Mouse (Mus musculus) 3T3-L1 (cell line): ENCODE results near the gene Ormdl2.
"Not testable (repeated sequence)": the region's sequence is repeated elsewhere in the genome, so short reads cannot be mapped to it uniquely, and the experiment has no call there.

Experiments
- DNase-seq: peaks from one replicate; pipeline ENCODE4 v3.0.0-alpha.2; 2015; ENCODE audit warnings: low read depth, low spot score

Gene Ormdl2

DNA sequence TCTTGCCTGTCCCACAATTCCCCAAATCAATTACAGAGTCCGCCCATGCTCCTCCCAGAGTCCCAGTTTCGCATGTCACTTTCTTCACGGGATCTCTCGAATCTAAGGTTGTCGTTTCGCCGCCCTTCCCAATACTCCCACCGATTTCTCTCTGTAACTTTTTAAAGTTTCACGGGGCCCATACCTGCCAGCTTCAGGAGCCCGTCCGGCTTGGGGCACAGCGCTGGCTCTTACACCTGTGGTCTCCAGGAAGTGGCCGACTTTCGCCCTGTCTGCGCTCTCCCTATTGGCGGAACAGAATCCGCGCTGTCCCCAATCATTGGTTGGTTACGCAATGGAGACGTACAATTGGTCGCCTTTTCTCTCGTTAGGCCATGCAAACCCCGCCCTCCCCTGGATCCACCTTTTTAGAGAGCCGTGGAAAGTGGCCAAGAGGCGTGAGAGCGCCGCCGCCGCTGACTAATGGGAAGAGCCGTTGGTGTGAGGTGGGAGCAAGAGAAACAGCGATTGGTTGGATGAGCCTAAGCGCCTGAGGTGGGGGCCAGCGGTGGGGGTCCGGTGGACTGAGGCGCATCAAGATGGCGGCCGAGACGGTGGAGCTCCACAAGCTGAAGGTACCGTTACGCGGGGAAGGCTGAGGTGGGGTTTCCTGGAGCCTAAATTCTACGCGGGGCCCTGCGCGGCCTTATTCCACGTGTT, at the start of gene Ormdl2:
Gene Ormdl2 (minus strand): TSS at position 288 of the 699 bp plus-strand sequence.
- DNase-seq: peak; percentile 100

DNA sequence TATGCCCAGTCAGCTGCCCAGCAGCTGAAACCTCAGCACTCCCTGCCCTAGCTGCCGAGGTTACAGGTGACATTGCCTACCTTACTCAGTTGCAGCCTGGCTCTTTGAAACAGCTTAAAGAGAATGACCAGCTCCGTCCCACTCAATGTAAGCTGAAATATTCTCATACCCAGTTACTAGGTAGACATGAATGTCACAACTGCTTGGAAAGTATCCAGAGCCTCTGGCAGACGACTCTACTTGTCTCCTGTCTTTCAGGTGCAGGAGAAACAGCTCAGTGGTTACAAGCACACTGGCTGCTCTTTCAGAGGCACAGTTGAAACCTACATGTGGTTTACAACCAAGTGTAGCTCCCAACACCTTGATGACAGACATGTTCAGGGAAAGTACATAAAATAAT, 48.9 kb upstream of the Ormdl2 start:
- no peak for DNase-seq

DNA sequence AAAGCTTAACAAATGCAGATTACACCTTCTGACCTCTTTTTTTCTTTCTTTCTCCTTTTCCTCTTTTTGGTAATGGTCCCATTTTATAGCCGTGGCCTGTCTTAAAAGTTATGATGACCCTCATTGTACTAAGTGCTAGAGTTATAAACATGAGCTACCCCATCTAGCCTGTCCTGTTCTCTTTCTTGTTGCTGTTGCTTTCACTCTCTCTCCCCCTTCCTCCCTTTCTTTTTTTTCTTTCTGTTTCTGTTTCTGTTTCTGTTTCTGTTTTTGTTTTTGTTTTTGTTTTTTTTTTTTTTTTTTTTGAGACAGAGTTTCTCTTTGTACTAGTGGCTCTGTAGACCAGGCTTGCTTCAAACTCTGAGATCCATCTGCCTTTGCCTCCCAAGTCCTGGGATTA, 45.1 kb upstream of the Ormdl2 start:
- DNase-seq: no peak

- DNase-seq: peak; percentile 45
Measured at GRCm38 (mm10) chr10:128866042-128866441, 44.6 kb upstream of the Ormdl2 start.

- no peak for DNase-seq
Measured at GRCm38 (mm10) chr10:128861176-128861575, 39.7 kb upstream of the Ormdl2 start.

- DNase-seq: no peak
Measured at GRCm38 (mm10) chr10:128850339-128850738, 28.9 kb upstream of the Ormdl2 start.

DNA sequence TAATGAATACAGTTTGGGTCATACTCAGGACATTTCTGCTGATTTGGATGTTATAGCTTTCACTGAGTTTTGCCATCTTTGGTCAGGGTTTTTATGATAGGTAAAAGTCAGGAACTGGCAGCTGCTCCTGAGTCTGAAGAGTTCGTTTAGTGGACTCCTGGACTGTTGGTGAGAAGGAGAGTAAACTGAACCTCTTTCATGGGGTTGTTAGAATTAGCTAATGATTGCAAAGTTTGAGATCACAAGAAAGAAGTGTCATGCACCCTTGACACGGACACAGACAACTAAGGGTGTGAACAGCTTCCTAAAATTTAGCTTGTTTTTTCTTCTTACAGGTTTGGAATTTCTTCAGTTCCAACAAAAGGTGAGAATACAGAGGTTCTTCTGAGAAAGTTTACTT, 27.0 kb upstream of the Ormdl2 start:
- no peak for DNase-seq

DNA sequence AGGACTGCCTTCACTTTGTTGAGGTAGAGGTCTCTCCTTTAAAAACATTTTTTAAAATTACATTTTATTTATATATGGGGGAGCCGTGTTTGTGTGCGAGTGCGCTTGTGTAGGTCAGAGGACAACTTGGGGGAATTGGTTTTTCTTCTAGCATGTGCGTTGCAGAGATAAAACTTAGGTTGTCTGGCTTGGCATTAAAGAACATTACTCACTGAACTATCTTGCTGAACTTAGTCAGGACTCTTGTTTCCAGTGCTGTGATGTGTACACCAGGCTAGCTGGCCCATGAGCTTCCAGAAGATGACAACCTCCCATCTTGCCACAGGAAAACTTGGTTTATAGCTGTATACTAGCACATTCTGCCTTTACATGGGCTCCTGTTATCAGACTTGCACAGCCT, 25.2 kb upstream of the Ormdl2 start:
- DNase-seq: no peak

DNA sequence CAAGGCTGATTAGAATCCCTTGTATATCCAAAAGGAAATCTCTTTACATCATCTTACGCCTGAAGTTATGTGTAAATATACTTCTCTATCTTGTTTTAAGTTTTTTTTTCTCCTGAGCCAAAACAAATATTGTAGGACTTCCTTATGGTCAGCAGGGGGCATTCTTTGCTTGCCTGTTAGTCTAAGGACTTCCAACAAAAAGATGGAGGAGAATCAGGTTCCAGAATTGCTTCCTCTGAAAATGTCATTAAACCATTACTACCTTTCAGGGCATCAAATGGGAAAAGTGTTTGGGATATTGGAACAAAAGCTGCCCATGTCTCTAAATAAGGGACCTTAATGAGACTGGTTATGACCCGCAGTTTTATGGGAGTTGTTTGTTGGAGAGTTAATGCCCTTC, 24.1 kb upstream of the Ormdl2 start:
- DNase-seq: peak; percentile 64

DNA sequence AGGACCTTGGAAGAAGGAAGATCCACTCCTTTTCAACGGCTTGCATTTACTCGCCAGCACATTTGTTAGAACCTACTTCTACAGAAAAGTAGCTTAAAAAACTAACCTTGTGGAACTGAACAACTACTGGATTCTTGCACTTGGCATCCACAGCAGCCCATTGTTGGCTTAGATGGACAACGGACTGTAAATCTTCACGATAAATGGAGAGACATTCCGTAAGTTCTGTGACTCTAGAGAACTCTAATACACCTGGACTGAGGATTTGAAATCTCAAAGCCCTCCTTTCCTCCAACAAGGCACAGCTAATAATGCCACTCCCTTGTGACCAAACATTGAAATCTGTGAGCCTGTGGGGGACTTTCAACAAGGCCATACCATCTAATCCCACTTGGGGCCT, 21.8 kb upstream of the Ormdl2 start:
- no peak for DNase-seq

GRCm38 (mm10) chr10:128840612-128841011, 19.2 kb upstream of the Ormdl2 start:
- DNase-seq: no peak

DNA sequence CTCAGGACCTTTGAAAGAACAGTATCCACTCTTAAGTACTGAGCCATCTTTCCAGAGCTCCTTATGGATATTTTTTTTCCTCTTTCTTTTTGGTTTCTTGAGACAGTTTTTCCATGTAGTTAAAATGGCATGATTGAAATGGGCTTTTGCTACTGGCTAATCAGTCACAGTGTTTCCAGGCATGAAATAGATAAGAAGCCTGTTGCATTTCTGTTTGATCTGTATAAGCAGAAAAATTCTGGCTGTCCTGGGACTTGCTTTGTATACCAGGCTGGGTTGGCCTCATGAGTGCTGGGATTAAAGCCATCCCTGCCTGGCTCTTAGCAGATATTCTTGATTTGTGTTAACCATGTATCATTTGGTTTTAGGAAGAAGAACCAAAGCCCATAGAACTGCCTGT, 18.0 kb upstream of the Ormdl2 start:
- no peak for DNase-seq

GRCm38 (mm10) chr10:128837400-128837799, 16.0 kb upstream of the Ormdl2 start:
- no peak for DNase-seq

- DNase-seq: no peak
Measured at GRCm38 (mm10) chr10:128823821-128824220, 2.4 kb upstream of the Ormdl2 start.

- DNase-seq: not testable (repeated sequence)
Measured at GRCm38 (mm10) chr10:128823087-128823486, 1.6 kb upstream of the Ormdl2 start.

DNA sequence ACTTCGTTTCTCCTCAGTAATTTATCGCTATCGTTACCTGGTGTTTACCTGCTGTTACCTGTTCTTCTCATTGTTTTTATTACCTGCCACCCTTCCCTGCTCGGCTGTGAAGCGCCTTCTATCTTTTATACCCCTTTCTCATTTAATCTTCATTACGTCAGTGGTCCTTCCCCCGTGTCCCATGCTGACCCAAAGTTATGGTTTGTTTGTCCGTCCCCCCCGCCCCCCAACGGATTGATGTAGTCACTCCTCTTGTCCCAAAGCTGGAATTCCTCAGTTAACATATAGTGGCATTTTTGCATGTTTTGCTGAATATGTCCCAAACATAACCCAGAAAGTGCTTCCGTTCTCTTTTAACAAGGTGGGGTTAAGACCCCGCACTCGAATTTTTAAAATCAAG, 690 bp upstream of the Ormdl2 start:
- DNase-seq: peak; percentile 47

DNA sequence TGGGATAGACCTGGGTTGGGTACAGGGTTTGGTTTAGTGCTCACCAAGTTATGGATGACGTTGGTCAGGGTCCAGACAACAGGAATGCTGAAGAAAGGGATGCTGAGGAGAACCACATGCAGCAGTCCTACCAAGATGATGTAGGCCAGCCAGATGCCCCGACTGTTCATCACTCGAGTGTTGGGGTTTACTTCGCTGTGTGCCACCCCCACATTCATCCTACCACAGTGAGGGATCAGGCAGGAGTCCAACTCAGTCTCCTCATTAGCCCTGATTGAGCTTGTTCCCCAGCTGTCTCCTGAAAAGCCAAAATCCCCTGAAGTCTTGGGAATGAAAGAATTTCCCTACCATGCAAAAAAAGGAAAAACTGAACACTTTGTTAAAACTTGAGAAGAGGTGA, 1.2 kb downstream of the Ormdl2 start:
- DNase-seq: no peak

DNA sequence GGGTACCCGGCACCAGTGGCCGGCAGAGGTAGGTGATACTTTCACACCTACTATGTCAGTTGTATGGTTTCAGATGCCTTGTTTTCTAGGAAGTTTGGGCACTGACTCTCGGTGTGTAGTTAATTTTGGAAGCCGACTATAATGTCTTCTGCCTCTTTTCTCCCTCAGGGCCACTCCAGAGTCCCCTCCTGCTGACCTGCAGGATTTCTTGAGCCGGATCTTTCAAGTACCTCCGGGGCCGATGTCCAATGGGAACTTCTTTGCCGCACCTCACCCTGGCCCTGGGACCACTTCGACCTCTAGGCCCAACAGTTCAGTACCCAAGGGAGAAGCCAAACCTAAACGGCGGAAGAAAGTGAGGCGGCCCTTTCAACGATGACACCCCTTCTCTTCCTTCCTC, 4.4 kb downstream of the Ormdl2 start, which contains the start of gene Sarnp:
Gene Sarnp (plus strand): TSS at position 301 of the 400 bp plus-strand sequence.
- DNase-seq: no peak

DNA sequence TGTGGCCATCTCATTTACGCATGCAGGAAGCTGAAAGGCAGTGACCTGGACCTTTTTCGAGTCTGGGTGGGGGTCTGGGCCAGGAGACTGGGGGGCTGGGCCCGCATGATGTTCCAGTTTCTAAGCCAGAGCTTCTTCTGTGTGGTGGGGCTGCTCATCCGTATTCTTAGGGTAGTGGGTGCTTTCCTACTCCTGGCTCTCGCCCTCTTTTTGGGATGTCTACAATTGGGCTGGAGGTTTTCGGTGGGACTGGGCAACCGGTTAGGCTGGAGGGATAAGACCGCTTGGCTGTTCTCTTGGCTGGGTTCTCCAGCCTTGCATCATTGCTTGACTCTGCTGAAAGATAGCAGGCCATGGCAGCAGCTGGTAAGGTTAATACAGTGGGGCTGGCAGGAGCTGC, 14.4 kb downstream of the Ormdl2 start:
- DNase-seq: no peak

- DNase-seq: no peak
Measured at GRCm38 (mm10) chr10:128806086-128806485, 15.4 kb downstream of the Ormdl2 start.

GRCm38 (mm10) chr10:128805092-128806000, 16.1 kb downstream of the Ormdl2 start:
- peak; percentile 96 for DNase-seq

- peak; percentile 72 for DNase-seq
Measured at GRCm38 (mm10) chr10:128804271-128805091, 17.0 kb downstream of the Ormdl2 start, which contains the start of gene Tmem198b. TSS of gene Tmem198b (minus strand) at chr10:128804370.
